Mouse (Mus musculus) heart, embryonic 12.5 days (tissue): ENCODE measurements around the gene Ufsp1. TPM values are rescaled to one million over a fixed set of nuclear protein-coding genes. Genes with fewer than 3 reads are reported as not detected.

Experiments used
- ATAC-seq: fragments of 200-750 bp; cut with Nextera tagmentation; 2 replicates; pipeline ENCODE4 v1.8.0; 2017; ENCODE audit warnings: moderate TSS enrichment, moderate library complexity; ENCODE audit not compliant: insufficient number of reproducible peaks, low FRiP score
- H3K27ac ChIP-seq: fragments of 300-500 bp; sonication (generic); 2 replicates; pipeline ENCODE4 v1.5.1; 2016; ENCODE audit warnings: mild to moderate bottlenecking, moderate library complexity; ENCODE audit not compliant: poor library complexity, severe bottlenecking
- H3K27me3 ChIP-seq: fragments of 300-500 bp; sonication (generic); replicated peaks from 2 replicates; pipeline ENCODE4 v1.6.1; 2016; ENCODE audit warnings: mild to moderate bottlenecking, moderate library complexity
- H3K36me3 ChIP-seq: fragments of 300-500 bp; sonication (generic); 2 replicates; pipeline ENCODE4 v1.6.1; 2016; ENCODE audit warnings: mild to moderate bottlenecking, moderate library complexity
- H3K4me1 ChIP-seq: fragments of 300-500 bp; sonication (generic); replicated peaks from 2 replicates; pipeline ENCODE4 v1.6.1; 2016; ENCODE audit warnings: mild to moderate bottlenecking
- H3K4me2 ChIP-seq: fragments of 300-500 bp; sonication (generic); 2 replicates; pipeline ENCODE4 v1.6.1; 2016; ENCODE audit warnings: mild to moderate bottlenecking, moderate library complexity
- H3K4me3 ChIP-seq: fragments of 300-500 bp; sonication (generic); 2 replicates; pipeline ENCODE4 v1.5.1; 2016; ENCODE audit warnings: mild to moderate bottlenecking
- H3K9ac ChIP-seq: fragments of 300-500 bp; sonication (generic); 2 replicates; pipeline ENCODE4 v1.6.1; 2016; ENCODE audit warnings: mild to moderate bottlenecking, moderate library complexity
- H3K9me3 ChIP-seq: fragments of 300-500 bp; sonication (generic); replicated peaks from 2 replicates; pipeline ENCODE4 v1.6.1; 2016; ENCODE audit warnings: mild to moderate bottlenecking, moderate library complexity
- WGBS: fragments of 180-500 bp; shearing (Covaris S2); methylation state at CpG from one replicate; pipeline ENCODE4 v1.1.7; 2016; 5-methylcytosine and 5-hydroxymethylcytosine counted together
- polyA plus RNA-seq: library from polyadenylated mRNA; unstranded; fragments of >200 nt; fragmentation: Nextera tagmentation; extraction: Ambion mirVana; gene quantifications from 2 replicates; pipeline ENCODE4 v1.2.1, GENCODE M21; 2016

The Ufsp1 gene
- polyA plus RNA-seq, 1 experiment from 2014 or later = 10.1 TPM

DNA sequence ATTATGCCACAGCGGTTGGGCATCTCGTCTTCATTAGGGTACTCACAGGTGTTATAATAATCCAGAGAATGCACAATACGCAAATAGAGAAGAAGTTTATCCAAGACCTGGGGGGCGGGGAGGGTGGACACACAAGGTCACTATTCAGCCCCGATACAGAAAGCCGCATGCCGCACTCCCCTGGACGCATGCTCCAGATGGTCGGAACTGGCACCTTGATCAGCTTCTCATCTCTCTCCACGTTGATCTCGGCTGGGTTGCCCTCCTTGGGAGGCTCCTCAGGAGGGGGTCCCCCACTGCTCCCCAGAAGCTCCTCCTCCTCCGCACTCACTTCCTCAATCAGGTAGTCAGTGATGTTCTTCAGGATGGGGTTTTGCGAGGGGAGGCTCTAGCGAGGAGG is 2.7 kb downstream of the Ufsp1 start:
- no peak for ATAC-seq
- Histone ChIP-seq H3K27ac (no peak overlapping the region), H3K36me3 (peaks cover 73% of the 10 kb centered on the region), H3K27me3 (no peaks in the 10 kb centered on the region), H3K4me1 (peaks cover 21% of the 10 kb centered on the region), H3K9me3 (no peaks in the 10 kb centered on the region), H3K4me3 (no peak overlapping the region), H3K9ac (no peak overlapping the region), H3K4me2 (no peak overlapping the region)
- WGBS = 95% methylated on average over 14 of the region's 14 CpGs

DNA sequence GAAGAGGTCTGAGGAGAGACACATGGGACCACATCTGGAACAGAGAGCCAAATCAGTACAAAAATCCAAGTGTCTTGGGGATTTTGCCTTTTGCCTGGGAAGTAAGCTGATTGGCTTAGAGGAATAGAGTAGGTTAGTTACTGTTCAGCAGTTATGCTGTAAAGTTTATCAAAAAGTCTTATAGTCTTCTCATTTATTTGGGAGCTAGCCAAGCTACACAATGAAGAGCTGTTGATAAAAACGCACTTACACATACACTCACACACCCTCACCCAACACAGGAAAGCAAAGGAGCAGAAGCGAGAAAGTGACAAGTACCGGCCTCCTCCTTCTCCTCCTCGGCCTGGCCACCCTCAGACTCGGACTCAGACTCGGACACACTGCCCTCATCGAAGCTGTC is 4.8 kb downstream of the Ufsp1 start:
- 63% methylated on average over 7 of the region's 7 CpGs for WGBS
- ATAC-seq = no peak
- Histone ChIP-seq H3K9me3 (no peaks in the 10 kb centered on the region), H3K27me3 (no peaks in the 10 kb centered on the region), H3K4me3 (no peak overlapping the region), H3K27ac (no peak overlapping the region), H3K4me2 (no peak overlapping the region), H3K36me3 (peaks cover 94% of the 10 kb centered on the region), H3K9ac (no peak overlapping the region), H3K4me1 (peaks cover 29% of the 10 kb centered on the region)

DNA sequence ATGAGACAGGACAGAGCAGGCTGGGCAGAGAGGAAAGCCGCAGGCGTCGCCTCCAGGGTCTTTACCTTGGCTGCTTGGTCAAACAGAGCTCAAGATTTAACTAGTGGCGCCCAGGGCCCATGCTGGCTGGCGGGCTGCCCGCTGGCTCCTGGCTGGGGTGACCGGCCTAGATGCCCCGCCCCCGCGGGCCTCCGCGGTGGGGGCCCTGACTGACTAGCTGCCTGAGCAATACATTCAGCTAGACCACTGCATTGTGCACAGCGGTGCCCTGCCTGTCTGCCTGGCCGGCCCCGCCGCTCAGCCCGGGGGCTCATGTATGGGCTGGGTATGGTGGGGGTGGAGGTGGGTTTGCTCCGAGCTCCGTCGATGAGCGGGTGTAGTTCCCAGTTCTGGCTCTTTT is 6.8 kb downstream of the Ufsp1 start:
- Histone ChIP-seq H3K4me1 (peaks cover 40% of the 10 kb centered on the region), H3K9ac (0 out of 2 replicates have a peak overlapping the region, but pooled peaks have one; percentile 7), H3K4me3 (no peak overlapping the region), H3K4me2 (no peak overlapping the region), H3K27ac (no peak overlapping the region), H3K36me3 (peaks cover 91% of the 10 kb centered on the region), H3K9me3 (no peaks in the 10 kb centered on the region), H3K27me3 (no peaks in the 10 kb centered on the region)
- WGBS = 87% methylated on average over 20 of the region's 21 CpGs
- no peak for ATAC-seq

DNA sequence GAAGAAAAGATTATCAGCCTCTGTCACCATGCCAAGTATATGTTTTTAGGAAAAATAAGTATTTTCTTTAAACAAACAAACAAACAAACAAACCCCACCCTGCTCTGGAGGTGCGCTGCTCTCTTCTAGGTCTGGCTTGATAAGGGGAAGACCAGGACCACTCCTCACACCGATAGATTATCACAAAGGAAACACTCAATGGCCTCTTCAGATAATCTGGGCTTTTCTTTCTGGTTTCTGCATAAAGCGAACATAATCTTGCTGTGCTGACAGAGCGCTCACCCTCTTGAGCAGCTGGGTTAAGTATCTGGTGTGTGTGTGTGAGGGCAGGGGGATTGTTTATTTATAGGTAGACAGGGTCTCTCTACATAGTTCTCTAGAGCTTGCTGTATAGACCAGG is 9.2 kb downstream of the Ufsp1 start:
- Histone ChIP-seq H3K4me1 (peaks cover 49% of the 10 kb centered on the region), H3K36me3 (peaks cover 71% of the 10 kb centered on the region), H3K4me3 (no peak overlapping the region), H3K9me3 (no peaks in the 10 kb centered on the region), H3K27ac (no peak overlapping the region; the same call in 1 of the 2 replicates), H3K4me2 (0 out of 2 replicates have a peak overlapping the region, but pooled peaks have one; percentile 3), H3K9ac (peak overlapping the region; percentile 40; the same call in 1 of the 2 replicates), H3K27me3 (no peaks in the 10 kb centered on the region)
- 24% methylated on average over 4 of the region's 4 CpGs for WGBS
- no peak for ATAC-seq

DNA sequence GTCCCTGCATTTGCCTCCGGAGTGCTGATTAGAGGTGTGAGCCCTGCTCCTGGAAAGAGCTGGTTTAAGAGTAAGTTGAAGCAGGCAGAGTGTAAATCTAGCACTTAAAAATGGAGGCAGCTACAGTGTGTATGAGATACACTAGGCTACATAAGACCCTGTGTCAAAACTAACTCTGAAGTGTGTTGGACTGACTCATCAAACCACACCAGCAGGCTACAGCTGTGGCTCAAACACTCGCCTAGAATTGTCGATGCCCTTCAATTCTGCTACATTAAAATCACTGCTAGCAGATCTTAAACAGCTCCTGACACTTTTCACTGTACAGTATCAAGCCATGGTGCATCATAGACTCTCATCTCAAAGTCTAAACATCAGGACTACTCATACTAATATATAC is 9.7 kb downstream of the Ufsp1 start:
- 0 out of 2 replicates have a peak overlapping the region, but pooled peaks have one; percentile 3 for H3K4me2 ChIP-seq
- peaks cover 49% of the 10 kb centered on the region for H3K4me1 ChIP-seq
- ATAC-seq = no peak
- 58% methylated on average over 3 of the region's 3 CpGs for WGBS
- no peak overlapping the region for H3K4me3 ChIP-seq
- H3K9me3 ChIP-seq = no peaks in the 10 kb centered on the region
- H3K9ac ChIP-seq = peak overlapping the region; percentile 40; the same call in 1 of the 2 replicates
- H3K27me3 ChIP-seq = no peaks in the 10 kb centered on the region
- peaks cover 71% of the 10 kb centered on the region for H3K36me3 ChIP-seq
- H3K27ac ChIP-seq = no peak overlapping the region

DNA sequence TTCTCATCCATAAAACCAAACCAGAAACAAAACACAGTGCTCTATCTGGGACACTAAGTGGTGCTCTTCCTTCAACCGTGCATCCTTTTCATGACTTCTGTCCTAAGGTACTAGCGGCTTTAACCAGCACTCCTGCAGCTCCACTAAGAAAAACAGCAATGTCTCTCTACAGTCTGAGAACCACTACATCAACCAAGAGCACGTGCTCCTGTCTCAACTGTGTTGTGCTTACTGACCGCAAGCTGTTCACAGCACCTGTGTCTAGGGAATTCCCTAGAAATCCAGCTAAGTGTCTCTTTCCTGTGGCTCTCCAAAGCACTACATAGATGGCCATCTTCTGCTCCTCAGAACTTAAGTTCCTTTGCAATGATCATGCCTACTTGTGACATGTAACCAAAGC is 10.4 kb downstream of the Ufsp1 start:
- Histone ChIP-seq H3K9me3 (no peaks in the 10 kb centered on the region), H3K4me1 (peaks cover 49% of the 10 kb centered on the region), H3K4me2 (peak overlapping the region; percentile 78), H3K27me3 (no peaks in the 10 kb centered on the region), H3K36me3 (peaks cover 71% of the 10 kb centered on the region), H3K27ac (no peak overlapping the region), H3K9ac (peak overlapping the region; percentile 53; the same call in 1 of the 2 replicates), H3K4me3 (no peak overlapping the region)
- ATAC-seq = no peak
- WGBS = 69% methylated on average over 4 of the region's 4 CpGs

DNA sequence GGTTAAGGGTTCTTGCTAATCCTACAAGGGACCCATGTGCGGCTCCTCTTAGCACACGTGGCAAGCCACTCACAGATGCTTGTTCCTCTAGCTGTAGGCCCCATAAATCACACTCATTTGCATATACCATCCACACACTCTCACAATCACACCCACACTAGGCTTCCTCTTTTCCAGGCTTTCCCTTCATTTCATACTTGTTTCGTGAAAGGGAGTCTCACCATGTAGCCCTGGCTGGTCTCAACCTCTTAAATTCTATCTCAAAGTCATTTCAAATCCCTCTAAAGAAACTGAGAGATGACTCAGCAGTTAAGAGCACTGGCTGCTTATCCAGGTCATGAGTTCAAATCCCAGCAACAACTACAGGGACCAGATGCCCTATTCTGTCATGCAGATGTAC is 11.4 kb downstream of the Ufsp1 start:
- Histone ChIP-seq H3K27ac (no peak overlapping the region), H3K9me3 (no peaks in the 10 kb centered on the region), H3K4me2 (peak overlapping the region; percentile 78), H3K9ac (peak overlapping the region; percentile 53; the same call in 1 of the 2 replicates), H3K36me3 (peaks cover 71% of the 10 kb centered on the region), H3K27me3 (no peaks in the 10 kb centered on the region), H3K4me1 (peaks cover 49% of the 10 kb centered on the region), H3K4me3 (peak overlapping the region; percentile 87)
- no peak for ATAC-seq
- WGBS = 70% methylated on average over 3 of the region's 3 CpGs

DNA sequence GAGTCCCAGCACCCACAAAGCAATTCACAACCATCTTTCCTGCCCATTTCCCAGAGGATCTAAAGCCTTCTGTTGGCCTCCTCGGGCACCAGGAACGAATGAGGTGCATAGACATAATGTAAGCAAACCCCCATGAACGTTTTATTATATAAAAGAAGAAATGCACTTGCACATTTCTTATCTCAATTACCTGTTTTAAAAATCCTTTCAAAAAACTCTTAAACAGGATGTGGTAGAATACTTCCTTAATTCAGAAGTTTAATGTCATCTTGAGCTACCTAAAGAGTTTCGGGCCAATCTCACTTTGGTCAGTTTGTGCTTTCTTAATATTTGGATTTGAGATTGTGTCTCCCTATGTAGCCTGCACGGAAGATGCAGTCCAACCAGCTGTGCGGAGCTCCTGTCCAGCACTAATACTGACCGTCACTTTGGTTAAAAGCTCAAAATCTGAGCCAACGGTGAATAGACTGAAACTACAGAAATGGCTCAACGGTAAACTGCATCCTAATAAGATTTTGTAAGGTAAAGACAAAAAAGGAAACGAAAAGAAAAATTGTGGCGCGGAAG is 12.1 kb downstream of the Ufsp1 start:
- Histone ChIP-seq H3K36me3 (peaks cover 71% of the 10 kb centered on the region), H3K4me2 (peak overlapping the region; percentile 78), H3K4me3 (peak overlapping the region; percentile 87), H3K27ac (peak overlapping the region; percentile 96; the same call in 1 of the 2 replicates), H3K27me3 (no peaks in the 10 kb centered on the region), H3K9me3 (no peaks in the 10 kb centered on the region), H3K4me1 (peaks cover 48% of the 10 kb centered on the region), H3K9ac (peak overlapping the region; percentile 98)
- no peak for ATAC-seq
- WGBS = 17% methylated on average over 12 of the region's 12 CpGs

DNA sequence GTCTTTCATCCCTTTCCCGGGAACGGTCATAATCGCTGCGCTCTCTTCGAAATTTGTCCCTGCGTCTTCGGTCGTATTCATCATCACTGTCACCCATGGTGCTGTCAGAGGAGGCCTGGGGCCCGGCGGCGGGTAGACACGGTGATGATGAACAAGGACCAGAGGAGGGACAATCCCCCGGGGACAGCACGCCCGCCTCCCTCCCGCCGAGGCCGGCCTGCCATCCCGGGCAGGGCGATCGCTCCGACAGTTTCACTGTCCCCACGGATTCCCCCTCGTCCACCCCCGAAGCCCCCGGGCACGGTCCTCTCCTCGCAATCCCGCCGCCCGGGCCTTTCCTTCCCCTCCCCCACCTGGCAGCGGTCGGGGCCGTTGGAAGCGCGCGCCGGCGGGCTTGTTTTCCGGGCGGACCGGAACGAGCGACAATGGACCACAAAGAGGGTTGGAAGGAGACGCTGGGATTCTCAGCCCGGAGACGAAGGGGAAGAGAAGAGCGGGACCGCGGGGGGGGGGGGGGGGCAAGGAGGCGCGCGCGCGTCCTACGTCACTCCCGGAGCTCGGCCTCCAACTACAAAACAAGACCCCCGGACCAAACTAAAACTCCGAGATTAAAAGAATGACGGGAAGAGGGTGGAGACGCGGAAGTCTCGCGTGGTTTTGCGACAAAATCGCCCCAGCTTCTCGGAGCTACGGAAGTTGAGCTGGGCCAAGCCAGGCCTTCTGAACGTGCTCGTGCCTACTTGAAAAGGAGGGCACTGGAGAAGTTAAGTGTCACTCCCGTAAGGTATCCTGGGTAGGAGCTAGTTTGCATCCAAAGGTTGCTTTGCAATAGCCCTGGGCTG is 12.9 kb downstream of the Ufsp1 start, which contains the start of gene Srrt:
Gene Srrt (minus strand): TSS at position 604 of the 842 bp plus-strand sequence.
- peak within 1 kb of the TSS; percentile 87 for H3K4me3 ChIP-seq
- peak; percentile 86 for ATAC-seq
- peaks cover 55% of the 10 kb centered on the region for H3K4me1 ChIP-seq
- H3K4me2 ChIP-seq = peak within 1 kb of the TSS; percentile 78
- no peaks in the 10 kb centered on the region for H3K27me3 ChIP-seq
- H3K9ac ChIP-seq = peak within 1 kb of the TSS; percentile 98
- WGBS = under 1% methylated on average over 64 of the region's 72 CpGs
- H3K9me3 ChIP-seq = no peaks in the 10 kb centered on the region
- H3K36me3 ChIP-seq = peaks cover 71% of the 10 kb centered on the region
- peak within 1 kb of the TSS; percentile 96 for H3K27ac ChIP-seq

DNA sequence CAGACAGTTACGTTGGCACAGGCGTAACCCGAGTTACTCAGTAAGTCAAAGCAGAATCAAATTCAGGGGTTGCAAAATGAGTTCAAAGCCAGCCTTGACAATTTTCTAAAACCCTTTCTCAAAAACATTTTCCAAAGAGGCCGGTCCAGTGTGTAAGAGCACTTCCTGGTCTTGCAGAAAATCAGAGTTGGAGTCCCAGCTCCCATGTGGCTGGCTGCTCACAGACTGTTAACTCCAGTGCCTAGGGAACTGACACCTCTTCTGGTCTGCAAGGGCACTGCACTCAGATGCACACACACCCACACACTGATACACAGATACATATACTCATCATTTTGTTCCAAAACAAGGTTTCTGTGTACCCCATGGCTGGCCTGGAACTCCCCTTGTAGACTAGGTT is 13.9 kb downstream of the Ufsp1 start:
- peaks cover 60% of the 10 kb centered on the region for H3K36me3 ChIP-seq
- WGBS = 93% methylated on average over 4 of the region's 4 CpGs
- H3K4me1 ChIP-seq = peaks cover 59% of the 10 kb centered on the region

More for the DNA sequence above, 13.9 kb downstream of the Ufsp1 start:
- Histone ChIP-seq H3K27me3 (no peaks in the 10 kb centered on the region), H3K4me3 (peak overlapping the region; percentile 87), H3K4me2 (peak overlapping the region; percentile 78), H3K9me3 (no peaks in the 10 kb centered on the region), H3K27ac (peak overlapping the region; percentile 96), H3K9ac (peak overlapping the region; percentile 98; the same call in 1 of the 2 replicates)
- ATAC-seq = no peak
